Mouse (Mus musculus): ENCODE measurements around the gene Cnr2.

Cnr2 gene

DNA sequence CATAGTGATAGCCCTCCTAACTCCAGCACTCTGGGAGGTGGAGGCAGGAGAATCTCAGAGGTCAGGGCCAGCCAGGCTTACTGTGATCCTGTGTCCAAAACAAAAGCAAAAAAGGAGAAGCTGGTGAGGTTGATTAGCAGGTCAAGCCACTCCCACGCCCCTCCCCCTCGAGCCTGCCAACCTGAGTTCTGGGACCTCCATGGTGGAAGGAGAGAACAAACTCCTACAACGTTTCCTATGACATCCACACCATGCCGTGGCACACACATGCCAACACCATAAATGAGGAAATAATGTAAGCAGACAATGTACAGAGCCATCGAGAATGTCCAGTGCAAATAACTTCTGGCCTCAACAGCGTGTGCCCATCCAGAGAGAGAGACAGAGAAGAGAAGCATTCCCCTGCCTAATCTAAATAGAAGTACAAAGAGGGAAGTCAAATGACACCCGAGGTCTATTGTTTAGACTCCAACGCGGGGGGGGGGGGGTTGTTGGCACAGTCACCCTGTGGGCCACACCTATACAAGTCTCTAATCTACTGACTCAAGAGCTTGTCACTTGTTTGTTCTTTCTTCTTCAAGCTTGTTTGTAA lies 19.1 kb upstream of the Cnr2 start:
- CTCF ChIA-PET = interaction anchor here (0.6 to 1.4 kb wide), 5 partner anchors 12 to 953 kb away, joined by 3 to 24 read pairs (median 4); no protein-coding TSS in a partner anchor

DNA sequence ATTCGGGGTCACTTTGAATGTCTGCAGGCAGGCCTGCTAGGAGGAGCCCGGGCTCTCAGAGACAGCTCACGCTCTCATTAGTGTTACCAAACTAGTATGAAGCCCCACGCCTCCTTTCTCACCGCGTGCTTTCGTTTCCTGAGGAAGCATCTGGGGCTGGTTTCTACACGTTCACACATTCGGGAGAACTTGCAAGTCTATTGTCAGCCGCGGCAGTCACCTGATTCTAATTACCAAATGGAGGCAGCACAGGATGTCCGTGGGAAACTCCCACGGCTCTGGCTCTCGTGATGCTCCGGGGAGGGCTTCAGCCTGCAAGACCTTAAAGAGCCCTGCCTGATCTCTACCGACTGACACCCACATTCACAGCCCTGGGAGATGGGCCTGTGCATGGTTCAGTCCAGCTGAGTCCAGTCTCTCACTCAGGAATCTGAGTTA lies 18.6 kb upstream of the Cnr2 start:
- CTCF ChIA-PET = interaction anchor here (0.6 to 1.4 kb wide), 6 partner anchors 10 to 954 kb away, joined by 3 to 24 read pairs (median 4); no protein-coding TSS in a partner anchor

DNA sequence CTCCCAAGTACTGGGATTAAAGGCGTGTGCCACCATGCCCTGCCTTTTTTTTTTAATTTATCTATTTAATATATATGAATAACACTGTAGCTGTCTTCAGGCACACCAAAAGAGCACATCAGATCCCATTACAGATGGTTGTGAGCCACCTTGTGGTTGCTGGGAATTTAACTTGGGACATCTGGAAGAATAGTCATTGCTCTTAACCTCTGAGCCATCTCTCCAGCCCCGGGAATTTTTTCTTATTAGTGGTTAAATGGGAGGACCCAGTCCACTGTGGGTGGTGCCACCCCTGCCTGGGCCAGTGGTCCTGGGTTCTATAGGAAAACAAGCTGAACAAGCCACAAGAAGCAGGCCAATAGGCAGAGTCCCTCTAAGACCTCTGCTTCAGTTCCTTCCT lies 17.5 kb upstream of the Cnr2 start:
- CTCF ChIA-PET = interaction anchor here (0.5 kb wide), 1 partner anchor 146 kb away, joined by 4 read pairs; no protein-coding TSS in a partner anchor

DNA sequence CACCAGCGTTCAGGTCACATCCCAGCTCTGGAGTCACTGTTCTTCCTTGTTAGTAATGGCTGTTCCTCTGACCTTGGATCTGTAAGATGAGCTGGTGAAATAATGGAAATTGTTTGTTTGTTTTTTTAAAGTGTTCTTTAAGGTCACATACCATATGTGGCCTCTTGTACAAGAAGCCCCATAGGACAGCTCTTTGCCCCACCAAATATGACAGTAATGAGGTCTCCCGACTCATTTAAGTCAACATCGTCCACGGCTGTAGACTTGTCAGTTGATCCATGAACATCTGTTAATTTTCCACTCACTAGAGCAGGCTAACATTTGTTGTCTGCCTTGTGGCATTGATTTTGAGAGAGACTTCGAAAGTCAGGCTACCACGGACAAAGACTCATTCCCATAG lies 16.2 kb upstream of the Cnr2 start:
- CTCF ChIA-PET = no interaction called here

DNA sequence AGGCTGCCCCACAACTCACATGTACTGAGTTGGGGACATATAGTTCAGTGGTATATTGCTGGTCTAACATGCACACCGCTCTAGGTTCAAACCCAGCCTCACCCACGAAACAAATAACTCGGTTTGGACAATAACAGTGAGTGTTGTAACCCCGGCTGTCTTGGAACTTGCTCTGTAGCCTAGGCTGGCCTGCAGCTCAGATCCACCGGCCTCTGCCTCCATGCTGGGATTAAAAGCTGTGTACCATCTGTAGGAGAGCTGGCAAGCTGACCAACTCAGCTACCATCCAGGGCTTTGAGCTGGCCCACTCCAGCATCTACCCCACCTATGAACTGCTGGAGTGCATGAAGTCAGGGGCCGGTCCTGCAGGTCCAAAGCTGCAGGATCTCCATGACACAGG lies 15.2 kb upstream of the Cnr2 start:
- CTCF ChIA-PET = no interaction called here

DNA sequence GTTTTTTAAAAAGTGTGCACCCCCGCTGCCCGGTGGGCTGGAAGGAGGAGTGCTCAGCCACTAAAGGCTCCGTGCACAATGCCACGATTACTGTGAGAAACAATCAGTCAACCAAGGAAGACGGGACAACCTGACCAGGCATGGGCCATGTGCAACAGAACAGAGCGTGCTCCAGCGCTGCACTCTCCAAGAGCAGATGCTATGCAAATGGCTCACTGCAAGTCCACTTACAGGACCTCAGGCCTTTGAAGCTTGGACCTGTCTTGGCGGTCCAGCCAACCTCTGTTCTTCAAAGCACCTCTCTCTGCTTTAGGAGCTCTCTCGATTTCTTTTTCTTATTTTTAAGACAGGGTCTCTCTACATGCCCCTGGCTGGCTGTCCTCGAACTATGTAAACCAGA lies 14.6 kb upstream of the Cnr2 start:
- CTCF ChIA-PET = interaction anchor here (0.6 kb wide), 1 partner anchor 613 kb away, joined by 4 read pairs; no protein-coding TSS in a partner anchor

DNA sequence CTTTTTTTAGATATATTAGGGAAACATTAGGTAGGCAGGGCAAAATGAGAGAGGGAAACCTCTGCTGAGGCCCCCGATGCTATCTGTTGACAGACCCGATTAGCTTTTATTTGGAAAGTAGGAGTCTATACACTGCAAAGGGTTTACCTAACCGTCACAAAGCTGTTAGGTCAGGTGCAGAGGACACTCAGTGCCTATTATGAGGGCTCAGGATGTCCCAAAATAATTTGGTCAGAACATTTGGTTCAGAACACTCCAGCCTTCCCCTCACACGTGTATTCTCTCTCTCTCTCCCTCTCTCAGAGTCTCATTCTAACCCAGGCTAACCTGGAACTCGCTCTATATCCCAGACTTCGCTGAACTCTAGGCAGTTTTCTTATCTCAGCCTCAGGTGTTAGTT lies 13.2 kb upstream of the Cnr2 start:
- CTCF ChIA-PET = interaction anchor here (1.2 kb wide), 1 partner anchor 352 kb away, joined by 11 read pairs; no protein-coding TSS in a partner anchor

DNA sequence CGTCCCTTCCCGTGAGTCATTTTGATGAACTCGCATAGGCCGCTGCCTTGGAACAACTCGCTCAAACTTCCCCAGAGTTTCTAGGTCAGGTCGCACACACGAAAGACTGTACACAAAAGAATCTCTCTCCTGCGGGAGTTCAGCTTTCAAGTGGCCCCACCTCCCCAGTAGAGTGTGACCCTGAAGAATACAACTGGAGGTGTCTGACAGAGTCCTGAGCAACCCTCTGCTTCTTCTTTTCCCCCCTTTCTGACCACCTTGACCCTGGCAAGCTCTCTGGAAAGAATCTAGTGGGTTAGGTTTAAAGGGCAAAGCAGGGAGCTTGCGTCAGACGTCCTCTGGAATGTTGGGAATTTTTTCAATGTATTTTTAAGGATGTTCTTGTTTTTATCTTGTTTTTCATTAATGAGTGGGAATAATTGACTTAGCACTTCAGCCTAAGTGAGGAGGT lies 11.8 kb upstream of the Cnr2 start:
- CTCF ChIA-PET = interaction anchor here (0.7 to 1.2 kb wide), 4 partner anchors 9 to 351 kb away, joined by 3 to 11 read pairs (median 10); no protein-coding TSS in a partner anchor

DNA sequence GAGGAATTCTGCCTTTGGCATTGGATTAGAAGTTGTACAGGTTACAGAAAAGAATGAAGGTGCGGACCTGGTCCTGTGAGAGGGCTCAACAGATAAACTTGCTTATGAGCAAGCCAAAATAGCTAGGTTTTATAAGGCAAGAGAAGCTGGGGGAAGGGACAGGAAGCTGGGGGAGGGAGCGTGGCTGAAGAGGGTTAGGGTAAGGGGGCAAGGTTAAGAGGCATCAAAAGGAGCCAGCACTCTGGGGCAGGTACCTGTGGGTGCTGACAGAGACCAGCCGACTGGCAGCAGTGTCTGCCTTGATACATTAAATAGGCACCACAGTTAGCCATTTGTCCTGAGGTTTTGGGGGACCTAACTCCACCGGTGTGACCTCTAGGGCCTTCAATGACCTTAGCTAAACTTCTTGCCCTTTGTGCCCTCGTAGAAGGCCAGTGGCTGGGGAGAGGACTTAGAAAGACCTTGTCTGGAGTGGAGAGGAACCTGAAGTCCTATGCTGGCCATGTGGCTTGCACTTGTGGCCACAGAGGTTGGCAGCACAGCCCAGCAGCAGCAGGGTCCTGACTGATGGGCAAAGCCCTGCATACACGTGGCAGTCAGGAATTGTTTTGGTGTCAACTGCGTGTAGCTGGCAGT lies 11.2 kb upstream of the Cnr2 start:
- CTCF ChIA-PET = no interaction called here

DNA sequence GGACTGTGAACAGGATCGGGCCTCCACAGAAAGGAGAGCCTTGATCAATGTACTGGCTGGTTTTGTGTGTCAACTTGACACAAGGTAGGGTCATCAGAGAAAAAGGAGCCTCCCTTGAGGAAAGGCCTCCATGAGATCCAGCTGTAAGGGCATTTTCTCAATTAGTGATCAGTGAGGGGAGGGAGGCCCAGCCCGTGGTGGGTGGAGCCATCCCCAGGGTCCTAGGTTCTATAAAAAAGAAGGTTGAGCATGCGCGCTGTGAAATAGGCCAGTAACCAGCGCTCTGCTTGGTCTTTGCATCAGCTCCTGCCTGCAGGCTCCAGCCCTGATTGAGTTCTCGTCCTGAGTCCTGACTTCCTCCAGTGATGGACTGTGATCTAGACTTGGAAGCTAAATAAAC lies 10.7 kb upstream of the Cnr2 start:
- CTCF ChIA-PET = no interaction called here

DNA sequence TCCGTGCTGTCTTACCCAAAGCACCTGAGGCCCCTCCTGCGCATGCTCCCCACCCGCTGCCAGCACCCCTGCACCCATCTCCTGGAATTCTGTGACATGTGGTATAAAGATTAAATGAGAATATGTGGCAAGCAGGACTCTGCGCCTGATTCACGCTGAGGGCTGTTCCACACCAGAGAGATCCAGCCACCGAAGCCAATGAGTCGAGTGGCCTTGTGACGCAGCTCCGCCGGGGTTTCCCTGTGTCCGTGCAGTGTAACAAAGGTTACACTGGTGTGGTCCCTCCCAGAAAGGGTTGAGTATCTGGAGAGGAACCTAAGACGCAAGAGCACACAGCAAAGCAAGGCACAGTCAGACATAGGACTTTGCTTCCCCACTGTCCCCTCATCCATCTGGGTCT lies 9.5 kb upstream of the Cnr2 start:
- CTCF ChIA-PET = no interaction called here

DNA sequence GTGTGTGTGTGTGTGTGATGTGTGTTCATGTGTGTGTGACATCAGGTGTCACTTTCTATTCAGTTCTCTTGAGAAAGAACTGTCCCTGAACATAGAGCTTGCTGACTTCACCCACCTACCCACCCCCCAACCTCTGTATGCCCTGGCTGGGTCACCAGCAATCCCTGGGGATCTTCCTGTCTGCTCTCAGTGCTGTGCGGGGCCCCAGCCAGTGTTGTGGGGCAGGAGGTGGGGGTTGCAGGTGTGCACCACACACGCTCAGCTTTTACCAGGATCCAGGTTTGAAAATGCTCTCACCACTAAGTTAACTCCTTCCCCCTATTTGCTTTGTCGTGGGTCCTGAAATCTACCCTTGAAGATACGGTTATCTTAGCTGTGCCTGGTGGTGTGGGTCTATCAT lies 9.0 kb upstream of the Cnr2 start:
- CTCF ChIA-PET = no interaction called here

DNA sequence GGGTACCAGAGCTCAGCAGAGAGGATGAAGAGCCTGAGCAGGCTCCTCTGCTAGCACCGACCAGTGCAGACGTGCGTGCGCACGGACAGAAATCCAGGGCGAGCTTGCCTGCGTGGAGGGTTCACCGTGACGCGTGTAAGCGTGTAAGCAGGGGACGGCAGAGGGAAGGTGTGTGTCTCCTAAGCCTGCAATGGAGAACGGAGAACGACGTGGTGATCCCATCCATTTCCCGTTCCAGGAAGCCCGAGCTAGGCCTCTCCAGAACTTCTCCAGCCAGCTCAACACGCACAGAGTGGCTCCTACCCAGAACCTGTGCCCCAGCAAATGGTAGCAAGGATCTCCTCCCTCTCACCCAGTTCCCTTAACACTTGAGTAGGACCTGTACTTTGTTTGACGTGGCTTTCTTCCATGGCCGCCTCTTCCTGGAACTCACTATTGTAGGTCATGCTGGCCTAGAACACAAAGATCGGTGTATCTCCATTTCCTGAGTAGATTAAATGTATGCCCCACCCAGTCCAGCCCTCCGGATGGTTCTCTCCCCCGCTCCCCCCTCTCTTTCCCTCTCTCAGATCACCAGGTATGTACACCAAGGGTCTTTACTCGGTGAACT lies 6.6 kb upstream of the Cnr2 start:
- CTCF ChIA-PET = interaction anchor here (1.1 to 2.0 kb wide), 3 partner anchors 12 to 72 kb away, joined by 3 to 5 read pairs (median 3); no protein-coding TSS in a partner anchor

DNA sequence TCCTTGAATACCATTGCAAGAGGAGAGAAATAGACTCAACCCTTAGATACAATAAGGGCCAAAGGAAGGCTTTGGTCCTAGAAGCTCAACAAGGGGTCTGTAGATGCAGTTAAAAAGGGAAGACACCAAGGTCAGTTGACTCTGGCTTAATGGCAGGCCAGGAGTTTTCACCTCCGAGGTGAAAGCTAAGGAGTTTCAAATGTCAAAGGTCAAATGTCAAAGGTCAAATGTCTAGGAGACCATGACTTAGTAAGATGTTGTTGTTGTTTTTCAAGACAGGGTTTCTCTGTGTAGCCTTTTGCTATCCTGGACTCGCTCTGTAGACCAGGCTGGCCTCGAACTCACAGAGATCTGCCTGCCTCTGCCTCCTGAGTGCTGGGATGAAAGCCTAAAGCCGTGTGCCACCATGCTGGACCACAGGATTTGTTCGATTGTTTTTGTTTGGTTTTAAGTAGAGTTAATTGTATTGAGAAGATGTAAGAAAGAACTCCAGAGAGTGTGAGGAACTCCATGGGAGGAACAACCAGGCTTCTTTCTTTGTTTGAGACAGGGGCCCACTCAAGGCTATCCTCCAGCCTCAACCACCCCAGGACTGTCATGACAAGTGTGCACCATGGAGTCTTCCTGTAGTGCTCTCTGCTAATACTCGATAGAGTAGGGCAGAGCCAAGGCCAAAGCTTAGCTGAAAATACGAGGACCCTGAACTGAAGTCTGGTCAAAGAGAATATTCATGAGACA lies 5.9 kb upstream of the Cnr2 start:
- CTCF ChIA-PET = interaction anchor here (1.1 to 2.0 kb wide), 4 partner anchors 12 to 71 kb away, joined by 3 to 5 read pairs (median 4); partner anchors contain the start of gene Fuca1

DNA sequence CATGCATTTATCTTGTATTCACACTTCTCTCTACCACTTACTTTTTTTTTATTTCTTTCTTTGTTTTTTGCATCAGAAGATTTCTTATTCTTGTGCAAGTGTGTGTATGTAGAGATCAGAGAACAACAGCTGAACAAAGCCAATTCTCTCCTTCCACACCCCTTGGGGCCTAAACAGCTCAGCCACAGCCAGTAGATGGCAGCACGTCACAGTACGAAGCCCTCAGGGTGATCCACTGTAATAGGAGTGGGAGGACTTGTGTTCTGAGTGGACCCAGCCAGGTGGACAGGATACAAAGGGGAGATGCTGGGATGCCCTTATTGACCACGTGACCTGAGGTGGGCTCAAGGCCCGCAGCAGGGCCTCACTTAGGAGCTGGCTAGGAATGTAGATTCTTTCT lies 5.3 kb upstream of the Cnr2 start:
- CTCF ChIA-PET = interaction anchor here (1.2 to 2.0 kb wide), 3 partner anchors 23 to 71 kb away, joined by 3 to 5 read pairs (median 4); partner anchors contain the start of gene Fuca1

DNA sequence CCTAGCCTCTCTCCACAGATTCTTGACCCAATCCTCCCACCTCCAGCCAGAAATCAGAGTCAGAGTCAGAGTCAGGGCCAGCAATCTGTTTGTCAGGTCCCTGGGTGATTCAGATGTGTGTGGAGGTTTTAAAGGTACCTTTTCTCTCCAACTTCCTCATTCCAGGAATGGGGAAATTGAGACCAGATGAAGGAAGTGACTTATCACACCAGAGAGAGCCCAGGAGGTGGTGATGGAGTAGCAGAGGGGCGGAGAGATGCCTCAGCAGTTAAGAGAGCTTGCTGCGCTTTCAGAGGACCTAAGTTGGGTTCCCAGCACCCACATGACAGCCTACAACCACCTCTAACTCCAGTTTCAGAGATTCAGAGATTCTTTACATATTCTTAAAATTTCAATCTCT lies 3.7 kb upstream of the Cnr2 start:
- CTCF ChIA-PET = interaction anchor here (1.3 kb wide), 2 partner anchors 8 to 69 kb away, joined by 3 to 4 read pairs; no protein-coding TSS in a partner anchor

DNA sequence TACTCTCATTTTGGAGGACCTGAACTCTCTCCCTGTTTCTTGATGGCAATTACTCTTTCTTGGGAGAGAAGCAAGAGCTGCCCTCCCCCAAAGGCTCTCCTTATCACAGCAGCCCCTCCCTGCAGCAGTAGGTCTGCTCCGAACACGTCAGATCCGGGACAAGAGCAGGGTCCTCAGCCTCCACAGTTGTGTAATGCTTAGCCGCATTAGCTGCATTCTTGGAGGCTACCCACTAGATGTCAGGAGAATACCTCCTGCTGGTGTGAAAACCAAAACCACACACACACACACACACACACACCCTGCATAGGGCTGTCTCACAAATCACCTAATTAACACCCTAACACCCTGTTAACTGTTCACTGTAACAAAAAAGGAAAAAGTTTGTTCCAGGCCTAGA lies 2.3 kb upstream of the Cnr2 start:
- CTCF ChIA-PET = interaction anchor here (0.6 to 1.7 kb wide), 6 partner anchors 10 to 786 kb away, joined by 3 to 7 read pairs (median 3); no protein-coding TSS in a partner anchor

DNA sequence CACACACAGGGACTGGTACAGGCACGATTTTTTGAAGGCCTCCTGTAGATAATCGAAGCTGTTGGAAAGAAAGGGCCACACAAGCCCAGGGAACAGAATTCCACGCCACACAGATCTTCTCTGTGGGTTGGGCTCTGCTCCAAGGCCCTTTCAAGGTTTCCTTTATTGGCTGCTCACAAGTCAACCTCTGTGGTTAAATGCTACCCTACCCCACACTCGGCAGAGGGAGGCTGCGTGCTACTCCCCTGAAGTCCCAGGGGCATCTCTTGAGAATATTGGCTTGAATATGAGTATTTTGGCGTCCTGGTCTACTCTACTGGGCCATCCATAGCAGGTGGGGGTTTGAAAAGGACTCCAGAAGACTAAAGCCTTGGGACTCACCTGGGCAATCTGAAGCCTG lies 963 bp downstream of the Cnr2 start:
- CTCF ChIA-PET = interaction anchor here (0.6 to 2.0 kb wide), 3 partner anchors 13 to 18 kb away, joined by 3 to 8 read pairs (median 7); no protein-coding TSS in a partner anchor

DNA sequence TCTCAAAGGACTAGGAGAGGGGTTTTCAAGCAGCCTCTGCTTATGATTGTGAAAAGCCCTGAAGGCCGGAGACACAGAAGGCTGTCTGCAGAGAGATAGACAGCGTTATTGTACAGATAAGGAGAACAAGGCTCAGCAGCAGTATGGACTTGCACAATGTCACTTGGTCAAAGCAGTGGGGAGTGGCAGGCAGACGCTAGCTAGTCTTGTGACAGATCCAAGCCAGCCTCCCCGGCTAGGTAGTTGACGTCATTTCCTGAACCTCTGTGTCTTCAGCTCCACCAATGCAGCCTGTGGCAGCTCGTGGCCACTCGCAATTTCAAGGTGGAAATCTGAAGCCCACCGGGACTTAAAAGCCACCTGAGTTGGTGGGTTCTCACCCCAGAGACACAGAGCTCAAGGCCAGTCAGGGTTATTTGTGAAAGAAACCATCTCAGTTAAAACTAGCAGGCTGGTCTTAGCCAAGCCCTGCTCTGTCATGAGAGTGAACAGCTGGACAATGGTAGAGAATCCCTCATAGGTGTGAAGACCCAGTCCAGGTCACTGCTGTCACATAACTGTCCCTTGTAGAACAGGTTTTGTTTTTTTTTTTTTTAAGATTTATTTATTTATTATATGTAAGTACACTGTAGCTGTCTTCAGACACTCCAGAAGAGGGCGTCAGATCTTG lies 3.3 kb downstream of the Cnr2 start:
- CTCF ChIA-PET = interaction anchor here (0.6 to 3.0 kb wide), 4 partner anchors 8 to 22 kb away, joined by 3 to 15 read pairs (median 4); partner anchors contain the start of gene Fuca1

DNA sequence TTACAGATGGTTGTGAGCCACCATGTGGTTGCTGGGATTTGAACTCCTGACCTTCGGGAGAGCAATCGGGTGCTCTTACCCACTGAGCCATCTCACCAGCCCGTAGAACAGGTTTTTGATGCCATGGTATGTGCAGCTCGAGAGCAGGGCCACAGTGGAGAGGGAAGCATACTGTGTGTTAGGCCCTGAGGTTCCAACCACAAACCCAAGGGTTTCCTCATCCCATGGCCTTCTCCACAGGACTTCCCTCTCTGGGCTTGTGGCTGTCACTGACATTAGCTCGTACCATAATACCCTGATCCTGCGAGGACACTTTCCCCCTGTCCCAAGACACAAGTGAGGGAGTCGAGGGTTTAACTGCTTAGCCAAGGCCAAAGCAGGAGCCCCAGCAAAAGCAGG lies 3.9 kb downstream of the Cnr2 start:
- CTCF ChIA-PET = interaction anchor here (0.7 to 3.0 kb wide), 2 partner anchors 11 to 21 kb away, joined by 3 to 15 read pairs; partner anchors contain the start of gene Fuca1

DNA sequence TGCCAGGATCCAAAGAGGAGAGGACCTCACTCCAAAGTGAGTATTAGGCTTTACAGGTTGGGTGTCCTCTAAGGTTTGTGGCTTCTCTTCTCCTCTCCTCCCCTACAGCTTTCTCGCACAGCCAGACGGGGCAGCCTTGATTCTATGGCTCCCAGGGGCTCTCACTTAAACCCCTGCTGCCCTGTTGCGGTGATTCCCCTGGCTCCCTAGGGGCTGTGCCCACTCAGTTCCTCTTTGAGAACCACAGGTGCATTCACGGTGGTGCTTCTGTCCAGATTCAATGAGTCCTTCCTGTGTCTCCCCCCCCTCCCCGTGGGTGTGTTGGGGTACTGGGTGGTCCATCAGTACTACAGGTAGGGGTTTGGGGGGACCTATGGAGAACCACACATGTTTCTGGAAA lies 4.8 kb downstream of the Cnr2 start:
- CTCF ChIA-PET = interaction anchor here (0.5 to 1.2 kb wide), 2 partner anchors 12 to 679 kb away, joined by 4 to 5 read pairs; no protein-coding TSS in a partner anchor

Data from spleen, embryonic (tissue).